Mouse (Mus musculus): Measurements from ENCODE around the gene Gal. TPM values are rescaled to one million over a fixed set of nuclear protein-coding genes. Genes with fewer than 3 reads are reported as not detected.

Gene Gal
- polyA plus RNA-seq (2014; fragmentation: Nextera tagmentation; extraction: Ambion mirVana), result 6.4 and 8.0 TPM in 2 replicates

- Histone ChIP-seq H3K4me3 (ENCODE audit: control insufficient read depth in 1 of 2, insufficient read depth in 1 of 2, low read depth in 1 of 2, low read length in 2 of 2) (peak within 1 kb of the TSS; percentile 29 to 34), H3K36me3 (ENCODE audit: control insufficient read depth, insufficient read depth, low read length) (no peaks in the 10 kb centered on the region), H3K9me3 (ENCODE audit: control insufficient read depth, low read length) (no peaks in the 10 kb centered on the region), H3K4me1 (ENCODE audit: control insufficient read depth in 2 of 2, insufficient read depth in 2 of 2, low read length in 2 of 2) (peaks cover 2 to 4% of the 10 kb centered on the region in 2 experiments; a peak in 3 of 4 replicates), H3K9ac (ENCODE audit: low read length) (peak within 1 kb of the TSS; percentile 48), H3K27ac (replicated peaks in 1 of 2; ENCODE audit: control insufficient read depth in 1 of 2, insufficient read depth in 1 of 2, low read depth in 2 of 2, low read length in 2 of 2) (no peak within 1 kb of the TSS), H3K27me3 (ENCODE audit: control insufficient read depth, insufficient read depth, low read length) (peaks cover 46% of the 10 kb centered on the region), H3K4me2 (ENCODE audit: low read length) (peak within 1 kb of the TSS; percentile 72)
- ATAC-seq (ENCODE audit: insufficient number of reproducible peaks, insufficient read depth, low FRiP score, low read depth), result 0 out of 2 replicates have a peak, but pooled peaks have one; percentile 13
- WGBS, result 3% methylated on average over 37 of the region's 37 CpGs
Measured at GRCm38 (mm10) chr19:3414268-3414733, at the start of gene Gal. TSS of gene Gal (minus strand) at chr19:3414544.

GRCm38 (mm10) chr19:3459986-3460385, 45.6 kb upstream of the Gal start:
- Histone ChIP-seq H3K36me3 (ENCODE audit: control insufficient read depth, insufficient read depth, low read length) (peaks cover 100% of the 10 kb centered on the region), H3K27ac (replicated peaks in 1 of 2; ENCODE audit: control insufficient read depth in 1 of 2, insufficient read depth in 1 of 2, low read depth in 2 of 2, low read length in 2 of 2) (no peak overlapping the region), H3K27me3 (ENCODE audit: control insufficient read depth, insufficient read depth, low read length) (no peaks in the 10 kb centered on the region), H3K4me1 (ENCODE audit: control insufficient read depth in 2 of 2, insufficient read depth in 2 of 2, low read length in 2 of 2) (no peaks in the 10 kb centered on the region), H3K4me2 (ENCODE audit: low read length) (no peak overlapping the region), H3K9ac (ENCODE audit: low read length) (no peak overlapping the region), H3K9me3 (ENCODE audit: control insufficient read depth, low read length) (no peaks in the 10 kb centered on the region), H3K4me3 (ENCODE audit: control insufficient read depth in 1 of 2, insufficient read depth in 1 of 2, low read depth in 1 of 2, low read length in 2 of 2) (no peak overlapping the region)
- ATAC-seq (ENCODE audit: insufficient number of reproducible peaks, insufficient read depth, low FRiP score, low read depth), result no peak
- WGBS, result 98% methylated on average over 3 of the region's 3 CpGs

GRCm38 (mm10) chr19:3458331-3459099, 44.2 kb upstream of the Gal start:
- H3K27me3 ChIP-seq (ENCODE audit: control insufficient read depth, insufficient read depth, low read length), result no peaks in the 10 kb centered on the region
- H3K4me3 ChIP-seq (ENCODE audit: control insufficient read depth in 1 of 2, insufficient read depth in 1 of 2, low read depth in 1 of 2, low read length in 2 of 2), result no peak overlapping the region
- H3K4me1 ChIP-seq (ENCODE audit: control insufficient read depth in 2 of 2, insufficient read depth in 2 of 2, low read length in 2 of 2), result no peaks in the 10 kb centered on the region
- H3K9me3 ChIP-seq (ENCODE audit: control insufficient read depth, low read length), result no peaks in the 10 kb centered on the region
- no peak overlapping the region for H3K9ac ChIP-seq (ENCODE audit: low read length)
- H3K4me2 ChIP-seq (ENCODE audit: low read length), result no peak overlapping the region
- no peak overlapping the region for H3K27ac ChIP-seq (replicated peaks in 1 of 2; ENCODE audit: control insufficient read depth in 1 of 2, insufficient read depth in 1 of 2, low read depth in 2 of 2, low read length in 2 of 2)
- WGBS, result 84% methylated on average over 6 of the region's 6 CpGs
- ATAC-seq (ENCODE audit: insufficient number of reproducible peaks, insufficient read depth, low FRiP score, low read depth), result no peak
- H3K36me3 ChIP-seq (ENCODE audit: control insufficient read depth, insufficient read depth, low read length), result peaks cover 100% of the 10 kb centered on the region

- H3K4me1 ChIP-seq (ENCODE audit: control insufficient read depth in 2 of 2, insufficient read depth in 2 of 2, low read length in 2 of 2), result no peaks in the 10 kb centered on the region
- no peak overlapping the region for H3K27ac ChIP-seq (replicated peaks in 1 of 2; ENCODE audit: control insufficient read depth in 1 of 2, insufficient read depth in 1 of 2, low read depth in 2 of 2, low read length in 2 of 2)
- no peak overlapping the region for H3K4me3 ChIP-seq (ENCODE audit: control insufficient read depth in 1 of 2, insufficient read depth in 1 of 2, low read depth in 1 of 2, low read length in 2 of 2)
- no peak overlapping the region for H3K9ac ChIP-seq (ENCODE audit: low read length)
- no peaks in the 10 kb centered on the region for H3K27me3 ChIP-seq (ENCODE audit: control insufficient read depth, insufficient read depth, low read length)
- 94% methylated on average over 4 of the region's 4 CpGs for WGBS
- peaks cover 100% of the 10 kb centered on the region for H3K36me3 ChIP-seq (ENCODE audit: control insufficient read depth, insufficient read depth, low read length)
- ATAC-seq (ENCODE audit: insufficient number of reproducible peaks, insufficient read depth, low FRiP score, low read depth), result no peak
- no peaks in the 10 kb centered on the region for H3K9me3 ChIP-seq (ENCODE audit: control insufficient read depth, low read length)
- no peak overlapping the region for H3K4me2 ChIP-seq (ENCODE audit: low read length)
Measured at GRCm38 (mm10) chr19:3457700-3458099, 43.4 kb upstream of the Gal start.

- Histone ChIP-seq H3K27ac (replicated peaks in 1 of 2; ENCODE audit: control insufficient read depth in 1 of 2, insufficient read depth in 1 of 2, low read depth in 2 of 2, low read length in 2 of 2) (no peak overlapping the region), H3K9ac (ENCODE audit: low read length) (no peak overlapping the region), H3K9me3 (ENCODE audit: control insufficient read depth, low read length) (no peaks in the 10 kb centered on the region), H3K36me3 (ENCODE audit: control insufficient read depth, insufficient read depth, low read length) (peaks cover 40% of the 10 kb centered on the region), H3K4me3 (ENCODE audit: control insufficient read depth in 1 of 2, insufficient read depth in 1 of 2, low read depth in 1 of 2, low read length in 2 of 2) (no peak overlapping the region), H3K4me2 (ENCODE audit: low read length) (no peak overlapping the region), H3K4me1 (ENCODE audit: control insufficient read depth in 2 of 2, insufficient read depth in 2 of 2, low read length in 2 of 2) (peaks cover 4 to 11% of the 10 kb centered on the region in 2 experiments; a peak in 2 of 4 replicates), H3K27me3 (ENCODE audit: control insufficient read depth, insufficient read depth, low read length) (no peaks in the 10 kb centered on the region)
- 49% methylated on average over 6 of the region's 6 CpGs for WGBS
- ATAC-seq (ENCODE audit: insufficient number of reproducible peaks, insufficient read depth, low FRiP score, low read depth), result no peak
Measured at GRCm38 (mm10) chr19:3451649-3452048, 37.3 kb upstream of the Gal start.

GRCm38 (mm10) chr19:3451170-3451569, 36.8 kb upstream of the Gal start:
- Histone ChIP-seq H3K9ac (ENCODE audit: low read length) (no peak overlapping the region), H3K36me3 (ENCODE audit: control insufficient read depth, insufficient read depth, low read length) (peaks cover 35% of the 10 kb centered on the region), H3K27me3 (ENCODE audit: control insufficient read depth, insufficient read depth, low read length) (no peaks in the 10 kb centered on the region), H3K4me2 (ENCODE audit: low read length) (no peak overlapping the region), H3K4me1 (ENCODE audit: control insufficient read depth in 2 of 2, insufficient read depth in 2 of 2, low read length in 2 of 2) (peaks cover 4 to 11% of the 10 kb centered on the region in 2 experiments; a peak in 2 of 4 replicates), H3K9me3 (ENCODE audit: control insufficient read depth, low read length) (no peaks in the 10 kb centered on the region), H3K4me3 (ENCODE audit: control insufficient read depth in 1 of 2, insufficient read depth in 1 of 2, low read depth in 1 of 2, low read length in 2 of 2) (no peak overlapping the region), H3K27ac (replicated peaks in 1 of 2; ENCODE audit: control insufficient read depth in 1 of 2, insufficient read depth in 1 of 2, low read depth in 2 of 2, low read length in 2 of 2) (no peak overlapping the region)
- 27% methylated on average over 6 of the region's 6 CpGs for WGBS
- no peak for ATAC-seq (ENCODE audit: insufficient number of reproducible peaks, insufficient read depth, low FRiP score, low read depth)

GRCm38 (mm10) chr19:3450714-3451113, 36.4 kb upstream of the Gal start:
- H3K4me2 ChIP-seq (ENCODE audit: low read length), result no peak overlapping the region
- peaks cover 4 to 11% of the 10 kb centered on the region in 2 experiments; a peak in 2 of 4 replicates for H3K4me1 ChIP-seq (ENCODE audit: control insufficient read depth in 2 of 2, insufficient read depth in 2 of 2, low read length in 2 of 2)
- peaks cover 30% of the 10 kb centered on the region for H3K36me3 ChIP-seq (ENCODE audit: control insufficient read depth, insufficient read depth, low read length)
- H3K9ac ChIP-seq (ENCODE audit: low read length), result no peak overlapping the region
- no peaks in the 10 kb centered on the region for H3K27me3 ChIP-seq (ENCODE audit: control insufficient read depth, insufficient read depth, low read length)
- no peak overlapping the region for H3K4me3 ChIP-seq (ENCODE audit: control insufficient read depth in 1 of 2, insufficient read depth in 1 of 2, low read depth in 1 of 2, low read length in 2 of 2)
- 95% methylated on average over 3 of the region's 3 CpGs for WGBS
- ATAC-seq (ENCODE audit: insufficient number of reproducible peaks, insufficient read depth, low FRiP score, low read depth), result no peak
- no peaks in the 10 kb centered on the region for H3K9me3 ChIP-seq (ENCODE audit: control insufficient read depth, low read length)
- H3K27ac ChIP-seq (replicated peaks in 1 of 2; ENCODE audit: control insufficient read depth in 1 of 2, insufficient read depth in 1 of 2, low read depth in 2 of 2, low read length in 2 of 2), result no peak overlapping the region
